Mouse (Mus musculus) c-Kit-negative CD71-positive TER-119-positive erythroid progenitor cells, embryonic 14.5 days (primary cell): ENCODE data around the gene Mup8.
"Not testable (repeated sequence)": the region's sequence is repeated elsewhere in the genome, so short reads cannot be mapped to it uniquely, and the experiment has no call there.

Experiments used
- DNase-seq: peaks from one replicate; pipeline ENCODE4 v3.0.0-alpha.2; 2013; ENCODE audit warnings: low read depth, low spot score

The Mup8 gene

GRCm38 (mm10) chr4:60222499-60222898, at the start of gene Mup8:
TSS of gene Mup8 (minus strand) at chr4:60222599.
- DNase-seq: not testable (repeated sequence)

- not testable (repeated sequence) for DNase-seq
Measured at GRCm38 (mm10) chr4:60265977-60266770, 43.8 kb upstream of the Mup8 start.

GRCm38 (mm10) chr4:60262706-60263105, 40.3 kb upstream of the Mup8 start:
- not testable (repeated sequence) for DNase-seq
